Mouse (Mus musculus) lung, postnatal 14 days (tissue): Measurements from ENCODE around the gene Dars.

Experiments
- DNase-seq: peaks from one replicate; pipeline ENCODE4 v3.0.0; 2021

The Dars gene

GRCm38 (mm10) chr1:128411141-128411540, 6.0 kb downstream of the Dars start:
- no peak for DNase-seq

GRCm38 (mm10) chr1:128406846-128407245, 10.3 kb downstream of the Dars start:
- DNase-seq = no peak

DNA sequence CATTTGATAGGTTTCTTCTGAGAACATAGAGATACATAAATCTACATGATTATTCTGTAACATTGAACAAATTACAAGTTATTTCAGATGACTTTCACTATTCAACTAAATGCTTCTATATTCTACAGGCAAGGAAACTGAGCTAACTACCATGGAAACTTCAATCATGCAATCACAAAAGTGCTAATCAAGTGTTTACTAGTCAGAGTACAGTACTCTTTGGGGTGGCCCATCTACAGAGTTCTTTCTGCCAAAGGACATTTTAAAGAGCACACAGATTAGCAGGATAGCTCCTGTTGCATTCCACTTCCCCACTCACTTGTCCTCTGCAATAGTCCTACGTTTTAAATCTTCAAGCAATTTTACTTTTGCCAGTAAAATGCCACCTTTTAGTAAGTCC, 11.5 kb downstream of the Dars start:
- no peak for DNase-seq

DNA sequence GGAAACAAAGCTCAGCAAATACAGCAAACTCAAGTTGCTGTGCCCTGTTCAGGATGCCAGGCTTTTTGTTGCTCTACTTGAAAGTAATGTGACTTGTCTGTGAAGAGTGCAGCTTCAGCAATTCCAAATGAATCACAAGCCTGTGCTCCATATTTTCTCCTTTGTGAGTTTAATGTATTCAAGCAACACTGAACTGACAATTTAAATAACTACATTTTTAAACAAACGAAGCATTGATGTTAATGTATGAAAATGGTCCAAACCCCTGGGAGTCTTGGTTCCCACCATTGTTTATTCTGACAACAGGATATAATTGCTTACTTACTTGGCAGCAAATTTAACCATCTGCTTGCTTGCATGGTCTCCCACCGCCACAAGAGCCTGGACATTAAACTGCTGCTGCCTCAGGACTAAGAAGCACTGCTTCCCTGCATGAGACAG, 12.1 kb downstream of the Dars start:
- DNase-seq = no peak

DNA sequence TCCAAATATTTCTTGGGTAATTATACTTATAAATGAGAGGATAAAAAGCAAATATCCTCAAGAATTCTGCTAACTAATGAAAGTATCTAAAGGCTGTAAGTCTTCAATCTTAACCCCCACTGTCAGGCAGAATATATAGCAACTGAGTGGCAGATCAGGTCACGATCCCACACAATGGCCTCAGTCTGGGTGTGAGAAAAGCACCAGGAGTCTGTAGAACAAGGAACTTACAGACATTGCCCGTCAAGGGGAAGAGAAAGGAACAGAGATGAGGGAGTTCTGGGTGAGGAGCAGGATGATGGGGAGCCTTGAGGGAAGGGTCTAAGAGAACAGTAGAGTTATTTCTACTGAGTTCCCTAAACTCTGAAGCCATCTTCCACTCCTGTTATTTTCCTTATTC, 16.2 kb downstream of the Dars start:
- DNase-seq = no peak

GRCm38 (mm10) chr1:128399941-128400915, 16.9 kb downstream of the Dars start:
- no peak for DNase-seq

GRCm38 (mm10) chr1:128398738-128399445, 18.3 kb downstream of the Dars start:
- no peak for DNase-seq

DNA sequence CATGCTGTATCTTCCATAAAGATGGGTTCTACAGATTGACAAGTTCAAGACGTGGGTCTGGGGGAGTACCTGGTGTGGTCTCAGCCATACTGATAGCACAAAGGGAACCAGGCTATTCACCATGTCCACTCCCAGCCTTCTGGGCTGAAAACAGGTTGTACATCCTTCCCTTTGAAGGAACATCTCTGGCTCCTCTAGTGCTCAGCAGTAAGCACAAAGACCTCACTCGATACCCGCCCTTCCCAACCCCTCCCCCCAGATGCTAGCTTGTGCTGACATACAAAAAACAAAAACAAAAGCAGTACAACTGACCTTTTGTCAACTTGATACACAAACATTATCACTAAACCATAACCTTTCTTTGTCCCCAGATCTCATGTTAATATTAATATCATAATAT, 22.5 kb downstream of the Dars start:
- no peak for DNase-seq

- no peak for DNase-seq
Measured at GRCm38 (mm10) chr1:128392382-128392781, 24.8 kb downstream of the Dars start.

GRCm38 (mm10) chr1:128386487-128386886, 30.7 kb downstream of the Dars start:
- DNase-seq = no peak

GRCm38 (mm10) chr1:128376841-128377240, 40.3 kb downstream of the Dars start:
- no peak for DNase-seq

DNA sequence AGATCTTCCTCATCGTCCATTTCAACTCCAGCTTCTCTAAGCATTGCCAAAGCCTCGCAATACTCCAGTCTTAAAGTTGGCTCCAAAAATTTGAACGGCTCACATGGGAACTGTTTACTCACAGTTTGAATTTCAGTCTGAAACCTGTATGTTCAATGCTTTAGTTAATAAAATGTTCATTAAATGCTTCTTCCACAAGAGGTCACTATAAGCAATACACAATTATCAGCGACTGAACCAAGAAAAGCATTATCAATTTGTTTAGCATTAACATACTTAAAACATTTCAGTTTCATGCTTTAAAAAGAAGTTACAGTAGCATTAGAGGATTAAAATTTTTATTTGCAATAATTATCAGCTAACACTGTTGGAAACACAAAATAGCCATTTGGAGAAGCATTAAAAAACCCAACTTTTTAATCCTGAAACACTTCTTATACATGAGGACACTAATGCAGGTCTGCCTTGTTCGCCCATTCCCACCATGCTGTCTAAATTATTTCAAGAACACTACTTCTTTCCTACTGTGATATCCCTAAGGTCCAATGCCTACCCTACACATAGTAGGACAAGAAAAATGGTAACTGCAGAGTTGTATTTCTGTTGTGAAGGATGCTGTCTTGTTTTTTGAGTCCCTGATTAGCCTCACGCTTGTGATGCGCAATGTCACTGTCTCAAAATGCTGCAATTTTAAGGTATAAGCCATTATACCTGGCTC, 44.9 kb downstream of the Dars start:
- no peak for DNase-seq

DNA sequence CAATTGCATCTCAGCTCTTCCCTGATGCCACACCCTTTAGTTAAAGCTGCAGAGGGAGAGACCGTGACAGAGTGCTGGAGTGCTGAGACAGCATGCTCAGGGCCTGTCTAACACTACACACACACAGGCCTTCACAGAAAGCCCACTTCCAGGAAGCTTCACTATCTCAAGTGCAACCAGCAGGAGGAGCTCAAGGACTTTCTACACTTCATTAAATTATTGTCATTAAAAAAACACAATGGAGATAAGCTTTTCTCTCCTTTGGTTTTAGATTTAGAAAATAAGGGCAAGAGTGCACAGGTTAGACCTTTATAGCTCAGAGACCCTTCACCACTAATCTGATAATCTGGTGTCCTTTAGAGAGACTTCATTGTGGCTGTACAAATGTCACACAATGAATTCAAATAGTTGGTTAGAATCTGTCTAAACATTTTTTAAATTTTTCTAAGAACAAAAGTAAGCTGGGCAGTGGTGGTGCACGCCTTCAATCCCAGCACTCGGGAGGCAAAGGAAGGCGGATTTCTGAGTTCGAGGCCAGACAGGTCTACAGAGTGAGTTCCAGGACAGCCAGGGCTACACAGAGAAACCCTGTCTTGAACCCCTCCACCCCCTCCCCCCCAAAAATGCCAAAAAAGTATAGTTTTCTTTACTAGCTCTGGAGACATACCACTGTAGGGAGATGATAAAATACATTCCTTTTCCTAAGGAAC, 48.3 kb downstream of the Dars start:
- peak; percentile 73 for DNase-seq

DNA sequence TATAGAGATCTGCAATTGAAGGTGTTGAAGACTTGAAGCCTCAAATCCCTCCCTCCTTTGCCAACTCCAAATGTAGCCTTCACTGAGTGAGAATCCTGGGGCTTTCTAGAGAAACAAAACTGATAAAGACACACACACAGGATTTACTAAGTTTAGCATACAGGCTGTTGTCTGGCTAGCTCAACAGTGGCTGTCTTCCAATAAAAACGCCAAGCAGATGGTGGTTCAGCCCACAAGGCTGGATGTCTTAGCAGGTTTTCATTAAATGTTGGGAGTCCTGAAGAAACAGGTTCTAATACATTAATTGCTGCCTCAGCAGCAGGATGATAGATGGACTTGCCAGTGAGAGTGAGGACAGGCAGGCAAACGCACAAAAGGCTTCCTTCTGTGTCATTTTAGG, 56.6 kb downstream of the Dars start:
- DNase-seq = no peak

- peak; percentile 96 for DNase-seq
Measured at GRCm38 (mm10) chr1:128359554-128360376, 57.4 kb downstream of the Dars start, which contains the start of gene Mcm6. Mcm6 (minus strand) TSS chr1:128359664.

DNA sequence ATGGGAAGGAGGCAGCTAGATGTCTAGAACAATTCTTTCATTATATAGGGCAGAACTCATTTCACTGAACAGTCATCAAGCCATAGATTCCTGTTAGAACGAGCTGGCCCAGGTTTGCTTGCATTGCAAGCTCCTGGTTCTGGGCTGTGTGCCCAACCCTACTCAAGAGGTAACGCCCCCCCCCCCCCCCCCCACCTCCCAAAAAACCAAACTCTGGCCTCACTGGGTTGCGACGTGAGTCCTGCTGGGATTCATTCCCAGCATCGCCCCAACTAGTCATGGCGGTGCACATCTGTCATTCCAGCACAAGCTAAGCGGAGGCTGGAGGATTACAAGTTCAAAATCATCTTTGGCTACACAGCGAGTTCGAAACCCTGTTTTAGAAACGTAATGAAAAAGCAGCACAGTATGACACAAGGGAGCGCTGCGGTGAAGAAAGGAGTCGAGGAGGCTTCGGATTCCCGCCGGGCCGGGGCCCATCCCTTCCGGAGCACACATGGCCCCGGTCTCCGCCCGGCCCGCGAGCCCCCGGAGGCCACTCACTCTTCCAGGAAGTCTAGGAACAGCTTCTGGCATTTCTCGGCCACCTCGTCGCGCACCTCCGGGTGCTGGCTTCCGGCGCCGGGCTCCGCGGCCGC, 58.1 kb downstream of the Dars start:
- DNase-seq = peak; percentile 16

- DNase-seq = no peak
Measured at GRCm38 (mm10) chr1:128358276-128358675, 58.9 kb downstream of the Dars start.

DNA sequence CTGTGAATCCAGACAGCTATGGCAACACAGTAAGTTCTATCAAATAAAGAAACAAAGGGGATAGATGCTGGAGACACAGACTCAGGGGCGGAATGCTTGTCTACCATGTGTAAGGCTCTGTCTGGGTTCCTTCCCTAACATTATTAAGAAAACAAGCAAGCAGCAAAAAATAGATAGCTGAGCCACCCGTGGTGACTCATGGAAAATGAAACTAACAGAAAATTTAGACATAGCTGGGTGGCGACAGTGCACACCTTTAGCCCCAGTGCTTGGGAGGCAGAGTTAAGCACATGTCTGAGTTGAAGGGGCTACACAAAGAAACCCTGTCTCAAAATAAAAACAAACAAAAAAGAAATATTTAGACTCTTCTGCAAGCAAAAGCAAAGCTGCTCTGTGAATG, 59.7 kb downstream of the Dars start:
- no peak for DNase-seq

DNA sequence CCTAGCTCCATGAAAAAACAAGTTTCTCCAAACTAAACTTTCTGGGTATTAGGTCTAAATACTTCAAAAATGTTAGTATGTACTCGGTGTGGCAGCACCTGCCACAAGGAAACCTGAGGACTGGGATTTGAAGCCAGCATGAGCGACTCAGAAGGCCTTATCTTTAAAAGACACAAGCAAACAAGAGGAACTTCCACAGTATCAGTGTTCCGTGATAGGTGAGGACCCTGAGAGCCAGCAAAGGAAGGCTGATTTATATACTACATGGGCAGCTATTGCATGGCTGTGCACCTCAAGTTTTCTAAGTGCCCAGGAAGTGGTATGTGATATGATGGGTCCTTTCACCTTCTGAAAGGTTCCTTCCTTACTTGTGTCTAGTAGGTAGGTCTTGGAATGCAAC, 64.1 kb downstream of the Dars start:
- no peak for DNase-seq

DNA sequence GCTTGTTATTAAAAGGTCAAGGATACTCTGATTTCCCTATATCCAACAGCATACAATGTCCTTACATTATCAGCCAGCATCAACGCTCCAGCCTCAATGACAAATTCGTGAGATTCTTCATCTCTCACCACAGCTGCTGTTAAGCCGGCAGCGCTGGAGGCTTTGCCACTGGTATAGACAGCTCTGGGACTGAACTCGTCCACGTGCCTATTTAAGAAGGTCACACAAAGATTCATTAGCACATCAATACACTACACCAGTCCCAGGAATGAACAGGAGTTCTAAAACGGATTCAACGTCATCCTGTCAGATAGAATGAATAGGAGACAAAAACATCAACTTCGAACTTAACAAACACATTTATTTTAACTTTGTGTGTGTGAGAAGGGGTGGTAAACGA, 72.9 kb downstream of the Dars start:
- DNase-seq = no peak

DNA sequence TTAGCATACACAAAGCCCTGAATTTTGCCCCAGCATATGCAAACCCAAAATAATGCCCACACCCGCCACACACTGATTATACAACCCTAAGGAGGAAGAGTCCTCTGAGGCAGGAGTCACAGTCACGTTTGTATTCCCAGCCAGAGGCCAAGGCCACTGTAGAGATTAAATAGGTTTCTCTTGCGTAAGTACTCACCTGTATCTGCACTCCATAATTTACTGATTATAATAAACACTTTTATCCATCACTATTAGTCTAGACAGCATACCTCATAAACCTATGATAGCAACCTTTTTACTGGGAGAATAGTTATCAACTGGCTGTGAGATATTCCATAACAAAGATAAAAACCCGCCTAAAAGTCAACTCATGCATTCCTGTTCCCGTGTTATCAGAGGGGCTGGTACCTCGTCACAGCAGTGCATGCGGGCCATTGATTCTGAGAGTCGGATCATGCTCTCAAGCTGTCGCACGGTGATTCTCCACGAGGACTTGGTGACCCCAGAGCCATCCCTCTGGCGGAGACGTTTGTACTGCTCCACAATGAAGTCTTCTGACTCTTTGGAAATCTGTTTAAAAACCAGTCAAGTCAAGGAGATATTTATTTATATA, 79.4 kb downstream of the Dars start:
- DNase-seq = no peak
